Mouse (Mus musculus): ENCODE measurements at regions not wholly inside any gene's neighbourhood (a gene's known extent, or its start where the extent isn't known, plus 50 kb on each side); places are given as distances from the start of the nearest gene placed in this dataset.
A peak's percentile ranks its signal among the peaks of the same experiment; 100 is the strongest.
"Not testable (repeated sequence)": the region's sequence is repeated elsewhere in the genome, so short reads cannot be mapped to it uniquely, and the experiment has no call there.

DNA sequence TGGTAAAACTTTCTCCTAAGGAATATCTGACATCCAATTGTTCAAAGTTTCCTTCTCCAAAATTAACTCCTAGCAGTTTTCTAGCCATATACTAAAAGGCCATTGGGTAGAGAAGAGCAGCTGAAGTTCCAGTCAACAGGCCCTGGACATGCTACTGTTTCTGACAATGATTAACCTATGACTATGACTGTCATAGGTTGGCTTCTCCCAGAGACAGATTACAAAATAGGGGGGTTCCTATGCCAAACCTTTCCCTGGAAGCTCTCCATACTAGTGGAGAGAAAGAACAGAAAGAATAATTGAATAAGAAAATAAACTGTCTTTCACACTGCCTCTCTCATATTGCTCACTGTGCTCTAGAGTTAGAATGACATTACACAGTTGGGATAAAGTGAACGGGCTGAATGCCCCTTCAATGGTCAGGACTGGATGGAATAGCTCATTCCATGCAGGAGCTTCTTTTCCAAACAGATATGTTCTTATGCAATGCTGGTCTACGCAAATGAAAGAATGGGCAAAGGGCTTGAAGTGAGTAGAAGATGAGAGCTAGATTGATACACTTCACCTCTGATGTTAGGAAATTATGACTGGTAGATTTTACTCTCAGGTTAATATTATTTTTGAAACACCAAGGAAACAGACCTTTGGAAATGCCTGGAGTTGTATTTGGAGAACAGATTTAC is 3516.8 kb downstream of the 9330182O14Rik start:
- no peaks in the 10 kb centered on the region for H3K9me3 ChIP-seq (replicated peaks; ENCODE audit: control insufficient read depth, low read length)
- no peak overlapping the region for H3K4me2 ChIP-seq (ENCODE audit: low read depth, low read length)
- no peaks in the 10 kb centered on the region for H3K36me3 ChIP-seq (ENCODE audit: control insufficient read depth, insufficient read depth)
- H3K4me3 ChIP-seq (ENCODE audit: low read depth, low read length): no peak overlapping the region
- no peak for ATAC-seq (ENCODE audit: low read depth)
- H3K27ac ChIP-seq (ENCODE audit: low read length): no peak overlapping the region
- H3K9ac ChIP-seq (ENCODE audit: low read depth, low read length): no peak overlapping the region
- WGBS (ENCODE audit: insufficient replicate concordance): 41% methylated on average over 2 of the region's 2 CpGs
- H3K4me1 ChIP-seq (ENCODE audit: control insufficient read depth, low read depth, low read length): no peaks in the 10 kb centered on the region
- H3K27me3 ChIP-seq (ENCODE audit: control insufficient read depth, insufficient read depth, low read depth, low read length): no peaks in the 10 kb centered on the region

GRCm38 (mm10) chr15:43663648-43664047 is 3529.5 kb downstream of the 9330182O14Rik start:
- no peak for ATAC-seq (ENCODE audit: low read depth)
- WGBS (ENCODE audit: insufficient replicate concordance): 52% methylated on average over 1 of the region's 1 CpGs

GRCm38 (mm10) chr15:43678844-43679243 is 3544.7 kb downstream of the 9330182O14Rik start:
- H3K9me3 ChIP-seq (replicated peaks; ENCODE audit: control insufficient read depth, low read length): no peaks in the 10 kb centered on the region
- H3K36me3 ChIP-seq (ENCODE audit: control insufficient read depth, insufficient read depth): no peaks in the 10 kb centered on the region
- H3K27ac ChIP-seq (ENCODE audit: low read length): no peak overlapping the region
- ATAC-seq (ENCODE audit: low read depth): peak; percentile 21; the same call in 1 of the 2 replicates
- no peaks in the 10 kb centered on the region for H3K27me3 ChIP-seq (ENCODE audit: control insufficient read depth, insufficient read depth, low read depth, low read length)
- no peak overlapping the region for H3K4me3 ChIP-seq (ENCODE audit: low read depth, low read length)
- no peaks in the 10 kb centered on the region for H3K4me1 ChIP-seq (ENCODE audit: control insufficient read depth, low read depth, low read length)
- 17% methylated on average over 1 of the region's 1 CpGs for WGBS (ENCODE audit: insufficient replicate concordance)
- H3K9ac ChIP-seq (ENCODE audit: low read depth, low read length): no peak overlapping the region
- H3K4me2 ChIP-seq (ENCODE audit: low read depth, low read length): no peak overlapping the region

More at GRCm38 (mm10) chr15:43663648-43664047, 3529.5 kb downstream of the 9330182O14Rik start:
- Histone ChIP-seq H3K4me2 (ENCODE audit: low read depth, low read length) (no peak overlapping the region), H3K36me3 (ENCODE audit: control insufficient read depth, insufficient read depth) (no peaks in the 10 kb centered on the region), H3K9me3 (replicated peaks; ENCODE audit: control insufficient read depth, low read length) (no peaks in the 10 kb centered on the region), H3K4me3 (ENCODE audit: low read depth, low read length) (no peak overlapping the region), H3K27ac (ENCODE audit: low read length) (no peak overlapping the region), H3K9ac (ENCODE audit: low read depth, low read length) (no peak overlapping the region), H3K27me3 (ENCODE audit: control insufficient read depth, insufficient read depth, low read depth, low read length) (no peaks in the 10 kb centered on the region), H3K4me1 (ENCODE audit: control insufficient read depth, low read depth, low read length) (no peaks in the 10 kb centered on the region)

GRCm38 (mm10) chr15:43682176-43682575 is 3548.0 kb downstream of the 9330182O14Rik start:
- no peaks in the 10 kb centered on the region for H3K36me3 ChIP-seq (ENCODE audit: control insufficient read depth, insufficient read depth)
- no peaks in the 10 kb centered on the region for H3K27me3 ChIP-seq (ENCODE audit: control insufficient read depth, insufficient read depth, low read depth, low read length)
- no peak for ATAC-seq (ENCODE audit: low read depth)

DNA sequence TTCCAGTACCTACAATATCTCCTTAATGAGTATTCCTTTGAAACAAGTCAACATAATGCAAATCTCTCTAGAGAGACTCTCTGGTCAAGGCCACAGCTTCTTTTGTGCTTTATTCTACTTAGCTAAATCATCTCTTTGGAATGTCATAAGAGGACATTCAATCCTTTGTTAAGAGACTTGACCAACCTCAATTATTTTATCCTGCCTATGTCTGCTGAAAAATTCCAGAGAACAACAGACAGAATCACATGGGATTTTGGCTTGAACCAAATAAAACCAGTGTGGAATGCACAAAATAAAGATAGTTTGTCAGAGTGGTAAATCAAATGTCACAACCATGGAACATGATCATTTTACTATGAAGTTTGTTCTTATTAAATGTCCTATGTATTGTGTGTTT is 3557.8 kb downstream of the 9330182O14Rik start:
- not testable (repeated sequence) for H3K4me2 ChIP-seq (ENCODE audit: low read depth, low read length); H3K36me3 ChIP-seq (ENCODE audit: control insufficient read depth, insufficient read depth); H3K9me3 ChIP-seq (replicated peaks; ENCODE audit: control insufficient read depth, low read length); H3K4me3 ChIP-seq (ENCODE audit: low read depth, low read length); H3K27ac ChIP-seq (ENCODE audit: low read length); H3K4me1 ChIP-seq (ENCODE audit: control insufficient read depth, low read depth, low read length); ATAC-seq (ENCODE audit: low read depth); H3K27me3 ChIP-seq (ENCODE audit: control insufficient read depth, insufficient read depth, low read depth, low read length); H3K9ac ChIP-seq (ENCODE audit: low read depth, low read length)

More at GRCm38 (mm10) chr15:43682176-43682575, 3548.0 kb downstream of the 9330182O14Rik start:
- Histone ChIP-seq H3K27ac (ENCODE audit: low read length) (no peak overlapping the region), H3K9me3 (replicated peaks; ENCODE audit: control insufficient read depth, low read length) (no peaks in the 10 kb centered on the region), H3K9ac (ENCODE audit: low read depth, low read length) (no peak overlapping the region), H3K4me1 (ENCODE audit: control insufficient read depth, low read depth, low read length) (no peaks in the 10 kb centered on the region), H3K4me3 (ENCODE audit: low read depth, low read length) (no peak overlapping the region), H3K4me2 (ENCODE audit: low read depth, low read length) (no peak overlapping the region)
- WGBS (ENCODE audit: insufficient replicate concordance): 60% methylated on average over 2 of the region's 2 CpGs

GRCm38 (mm10) chr15:43695451-43695850 is 3561.3 kb downstream of the 9330182O14Rik start:
- ATAC-seq (ENCODE audit: low read depth): no peak
- Histone ChIP-seq H3K9ac (ENCODE audit: low read depth, low read length) (no peak overlapping the region), H3K27ac (ENCODE audit: low read length) (no peak overlapping the region), H3K4me2 (ENCODE audit: low read depth, low read length) (no peak overlapping the region), H3K27me3 (ENCODE audit: control insufficient read depth, insufficient read depth, low read depth, low read length) (no peaks in the 10 kb centered on the region), H3K36me3 (ENCODE audit: control insufficient read depth, insufficient read depth) (no peaks in the 10 kb centered on the region), H3K9me3 (replicated peaks; ENCODE audit: control insufficient read depth, low read length) (no peaks in the 10 kb centered on the region), H3K4me1 (ENCODE audit: control insufficient read depth, low read depth, low read length) (no peaks in the 10 kb centered on the region), H3K4me3 (ENCODE audit: low read depth, low read length) (no peak overlapping the region)
- 58% methylated on average over 1 of the region's 1 CpGs for WGBS (ENCODE audit: insufficient replicate concordance)

GRCm38 (mm10) chr15:43717035-43717434 is 3582.9 kb downstream of the 9330182O14Rik start:
- H3K27me3 ChIP-seq (ENCODE audit: control insufficient read depth, insufficient read depth, low read depth, low read length): no peaks in the 10 kb centered on the region
- no peak overlapping the region for H3K9ac ChIP-seq (ENCODE audit: low read depth, low read length)
- H3K4me1 ChIP-seq (ENCODE audit: control insufficient read depth, low read depth, low read length): no peaks in the 10 kb centered on the region
- H3K9me3 ChIP-seq (replicated peaks; ENCODE audit: control insufficient read depth, low read length): no peaks in the 10 kb centered on the region
- no peak overlapping the region for H3K27ac ChIP-seq (ENCODE audit: low read length)
- ATAC-seq (ENCODE audit: low read depth): no peak
- no peak overlapping the region for H3K4me3 ChIP-seq (ENCODE audit: low read depth, low read length)
- WGBS (ENCODE audit: insufficient replicate concordance): 74% methylated on average over 1 of the region's 1 CpGs
- H3K36me3 ChIP-seq (ENCODE audit: control insufficient read depth, insufficient read depth): no peaks in the 10 kb centered on the region
- H3K4me2 ChIP-seq (ENCODE audit: low read depth, low read length): no peak overlapping the region

DNA sequence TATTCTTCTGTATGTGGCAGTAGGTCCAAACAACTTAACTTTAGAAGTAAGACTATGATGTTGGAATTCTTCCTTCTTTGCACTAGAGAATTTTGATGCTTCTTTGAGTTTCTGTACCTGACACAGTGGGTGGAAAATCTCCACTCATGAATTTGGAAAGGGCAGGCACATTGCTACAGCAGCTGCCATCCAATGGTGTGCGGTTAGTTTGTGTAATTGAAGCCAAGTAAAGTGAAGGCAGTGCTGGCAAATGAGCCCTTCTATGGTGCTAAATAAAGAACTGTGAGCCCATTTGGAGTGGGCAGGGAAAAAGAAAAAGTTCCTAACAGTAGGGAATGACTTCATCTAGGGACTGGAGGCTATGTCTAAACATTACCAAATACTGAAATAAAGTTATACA is 3583.4 kb downstream of the 9330182O14Rik start:
- no peaks in the 10 kb centered on the region for H3K9me3 ChIP-seq (replicated peaks; ENCODE audit: control insufficient read depth, low read length)
- H3K27me3 ChIP-seq (ENCODE audit: control insufficient read depth, insufficient read depth, low read depth, low read length): no peaks in the 10 kb centered on the region
- H3K4me3 ChIP-seq (ENCODE audit: low read depth, low read length): no peak overlapping the region
- no peak overlapping the region for H3K27ac ChIP-seq (ENCODE audit: low read length)
- ATAC-seq (ENCODE audit: low read depth): no peak
- H3K9ac ChIP-seq (ENCODE audit: low read depth, low read length): no peak overlapping the region
- no peaks in the 10 kb centered on the region for H3K4me1 ChIP-seq (ENCODE audit: control insufficient read depth, low read depth, low read length)
- no peak overlapping the region for H3K4me2 ChIP-seq (ENCODE audit: low read depth, low read length)
- WGBS (ENCODE audit: insufficient replicate concordance): 76% methylated on average over 1 of the region's 1 CpGs
- no peaks in the 10 kb centered on the region for H3K36me3 ChIP-seq (ENCODE audit: control insufficient read depth, insufficient read depth)

- no peak overlapping the region for H3K27ac ChIP-seq (ENCODE audit: low read length)
- no peak overlapping the region for H3K9ac ChIP-seq (ENCODE audit: low read depth, low read length)
- H3K4me2 ChIP-seq (ENCODE audit: low read depth, low read length): no peak overlapping the region
- ATAC-seq (ENCODE audit: low read depth): no peak
- H3K4me3 ChIP-seq (ENCODE audit: low read depth, low read length): no peak overlapping the region
- H3K4me1 ChIP-seq (ENCODE audit: control insufficient read depth, low read depth, low read length): no peaks in the 10 kb centered on the region
- H3K9me3 ChIP-seq (replicated peaks; ENCODE audit: control insufficient read depth, low read length): no peaks in the 10 kb centered on the region
- 38% methylated on average over 1 of the region's 1 CpGs for WGBS (ENCODE audit: insufficient replicate concordance)
- no peaks in the 10 kb centered on the region for H3K27me3 ChIP-seq (ENCODE audit: control insufficient read depth, insufficient read depth, low read depth, low read length)
- no peaks in the 10 kb centered on the region for H3K36me3 ChIP-seq (ENCODE audit: control insufficient read depth, insufficient read depth)
Measured at GRCm38 (mm10) chr15:43720916-43721315, 3586.8 kb downstream of the 9330182O14Rik start.

Data from liver, embryonic 16.5 days (tissue).